Mouse (Mus musculus): ENCODE results near the gene Entpd7. TPM values are rescaled to one million over a fixed set of nuclear protein-coding genes. Genes with fewer than 3 reads are reported as not detected.

The Entpd7 gene
- polyA plus RNA-seq, 1 experiment, result 11.7 TPM

DNA sequence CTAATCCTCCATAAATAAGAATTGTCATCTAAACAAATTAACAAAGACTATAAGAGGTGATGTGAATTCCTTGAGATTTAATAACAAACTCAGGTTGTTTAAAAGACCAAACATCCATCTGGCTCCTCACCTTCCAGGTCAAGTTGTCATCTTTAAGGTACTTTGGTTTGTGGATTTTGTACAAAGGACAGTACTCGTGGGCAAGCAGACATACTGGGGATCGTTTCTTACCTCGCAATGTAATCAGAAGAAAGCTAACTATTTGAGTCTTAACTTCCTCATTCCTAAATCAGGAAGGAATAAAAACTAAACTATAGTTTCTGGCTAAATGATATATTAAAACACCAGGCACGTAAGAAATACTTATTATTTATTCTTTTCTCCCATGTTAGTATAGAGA is 81.1 kb downstream of the Entpd7 start:
- H3K4me1 ChIP-seq (ENCODE audit: control insufficient read depth, insufficient read depth, low read length), result no peaks in the 10 kb centered on the region
- DNase-seq, result no peak
- H3K27me3 ChIP-seq (ENCODE audit: control insufficient read depth, insufficient read depth, low read length), result no peaks in the 10 kb centered on the region
- H3K27ac ChIP-seq (ENCODE audit: insufficient read depth, low read length), result no peak overlapping the region
- TF ChIP-seq POLR2A (IDR thresholded peaks at IDR 0.05; ENCODE audit: borderline replicate concordance, insufficient read depth, low read length) (no peak), CTCF (IDR thresholded peaks at IDR 0.05; ENCODE audit: borderline replicate concordance, insufficient read depth, low read depth, low read length) (no peak)
- H3K4me3 ChIP-seq (replicated peaks; ENCODE audit: insufficient read depth, low read depth, low read length), result no peak overlapping the region
- WGBS, result 94% methylated on average over 4 of the region's 4 CpGs

DNA sequence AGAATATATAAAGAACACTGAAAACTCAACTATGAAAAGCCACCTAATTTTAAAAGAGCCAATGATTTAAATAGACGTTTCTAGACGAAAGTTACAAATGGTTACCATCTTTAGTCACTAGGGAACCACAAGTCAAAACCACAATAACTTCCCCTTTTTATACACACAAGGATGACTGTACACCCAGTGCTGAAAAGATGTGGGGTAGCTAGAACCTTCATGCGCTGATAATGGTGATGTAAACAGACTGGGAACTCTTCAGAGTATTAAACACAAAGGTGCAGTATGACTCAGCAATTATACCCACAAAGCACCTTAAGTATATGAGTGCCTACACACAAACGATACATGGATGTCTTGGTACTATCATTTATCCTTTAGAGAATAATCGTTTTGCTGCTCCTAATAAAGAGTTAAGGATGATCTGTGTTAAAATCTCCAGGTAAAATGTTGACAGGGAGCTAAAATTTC is 82.1 kb downstream of the Entpd7 start:
- Histone ChIP-seq H3K4me1 (ENCODE audit: control insufficient read depth, insufficient read depth, low read length) (no peaks in the 10 kb centered on the region), H3K4me3 (replicated peaks; ENCODE audit: insufficient read depth, low read depth, low read length) (no peak overlapping the region), H3K27me3 (ENCODE audit: control insufficient read depth, insufficient read depth, low read length) (no peaks in the 10 kb centered on the region), H3K27ac (ENCODE audit: insufficient read depth, low read length) (no peak overlapping the region)
- DNase-seq, result no peak
- 94% methylated on average over 5 of the region's 5 CpGs for WGBS
- TF ChIP-seq POLR2A (IDR thresholded peaks at IDR 0.05; ENCODE audit: borderline replicate concordance, insufficient read depth, low read length) (no peak), CTCF (IDR thresholded peaks at IDR 0.05; ENCODE audit: borderline replicate concordance, insufficient read depth, low read depth, low read length) (no peak)

DNA sequence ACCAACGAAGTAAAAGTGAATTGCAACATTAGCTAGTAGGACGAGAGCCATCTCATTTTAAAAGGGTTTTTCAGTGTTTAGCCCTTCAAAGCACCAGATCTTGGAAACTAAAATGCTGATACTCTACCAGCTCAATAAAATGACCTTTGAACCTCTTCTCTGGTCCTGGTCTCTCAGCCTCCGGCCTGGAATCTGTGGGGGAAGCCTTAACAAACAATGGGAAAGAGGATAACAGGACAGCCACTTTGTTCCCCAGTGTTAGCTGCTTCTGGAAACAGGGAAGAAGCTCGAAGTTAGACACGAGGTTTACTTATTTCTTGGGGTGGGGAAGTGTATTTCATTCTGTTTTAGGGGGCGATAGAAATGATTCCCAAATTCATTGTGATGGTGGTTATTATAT is 82.8 kb downstream of the Entpd7 start:
- Histone ChIP-seq H3K4me3 (replicated peaks; ENCODE audit: insufficient read depth, low read depth, low read length) (no peak overlapping the region), H3K27ac (ENCODE audit: insufficient read depth, low read length) (no peak overlapping the region), H3K27me3 (ENCODE audit: control insufficient read depth, insufficient read depth, low read length) (no peaks in the 10 kb centered on the region), H3K4me1 (ENCODE audit: control insufficient read depth, insufficient read depth, low read length) (no peaks in the 10 kb centered on the region)
- TF ChIP-seq POLR2A (IDR thresholded peaks at IDR 0.05; ENCODE audit: borderline replicate concordance, insufficient read depth, low read length), result no peak
- TF ChIP-seq CTCF (IDR thresholded peaks at IDR 0.05; ENCODE audit: borderline replicate concordance, insufficient read depth, low read depth, low read length), result no peak
- DNase-seq, result no peak
- WGBS, result 70% methylated on average over 6 of the region's 6 CpGs

- Histone ChIP-seq H3K4me1 (ENCODE audit: control insufficient read depth, insufficient read depth, low read length) (no peaks in the 10 kb centered on the region), H3K4me3 (replicated peaks; ENCODE audit: insufficient read depth, low read depth, low read length) (no peak overlapping the region), H3K27ac (ENCODE audit: insufficient read depth, low read length) (no peak overlapping the region), H3K27me3 (ENCODE audit: control insufficient read depth, insufficient read depth, low read length) (no peaks in the 10 kb centered on the region)
- 86% methylated on average over 10 of the region's 10 CpGs for WGBS
- DNase-seq, result no peak
- TF ChIP-seq POLR2A (IDR thresholded peaks at IDR 0.05; ENCODE audit: borderline replicate concordance, insufficient read depth, low read length) (no peak), CTCF (IDR thresholded peaks at IDR 0.05; ENCODE audit: borderline replicate concordance, insufficient read depth, low read depth, low read length) (no peak)
Observed at GRCm38 (mm10) chr19:43775433-43775832, 86.0 kb downstream of the Entpd7 start.

DNA sequence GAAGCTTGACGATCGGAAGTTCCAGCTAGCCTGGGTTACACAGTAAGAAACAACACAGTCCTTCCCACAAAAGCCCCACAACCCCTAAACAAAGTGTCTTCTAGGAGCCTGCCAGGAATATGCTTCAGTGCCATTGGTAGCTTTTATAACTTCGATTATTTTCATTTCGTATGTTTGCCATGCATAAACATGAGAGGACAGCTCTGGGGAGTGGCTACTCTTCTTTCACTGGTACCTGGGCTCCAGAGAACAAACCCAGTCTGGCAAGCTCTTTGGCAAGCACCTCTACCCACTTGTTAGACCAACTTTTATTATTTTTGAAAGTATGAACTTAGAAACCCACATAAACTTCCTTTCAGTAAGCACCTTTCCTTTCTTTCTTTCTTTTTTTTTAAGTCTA is 87.1 kb downstream of the Entpd7 start:
- Histone ChIP-seq H3K27ac (ENCODE audit: insufficient read depth, low read length) (no peak overlapping the region), H3K27me3 (ENCODE audit: control insufficient read depth, insufficient read depth, low read length) (no peaks in the 10 kb centered on the region), H3K4me1 (ENCODE audit: control insufficient read depth, insufficient read depth, low read length) (no peaks in the 10 kb centered on the region), H3K4me3 (replicated peaks; ENCODE audit: insufficient read depth, low read depth, low read length) (no peak overlapping the region)
- DNase-seq, result no peak
- TF ChIP-seq POLR2A (IDR thresholded peaks at IDR 0.05; ENCODE audit: borderline replicate concordance, insufficient read depth, low read length) (no peak), CTCF (IDR thresholded peaks at IDR 0.05; ENCODE audit: borderline replicate concordance, insufficient read depth, low read depth, low read length) (no peak)
- WGBS, result 64% methylated on average over 4 of the region's 4 CpGs

DNA sequence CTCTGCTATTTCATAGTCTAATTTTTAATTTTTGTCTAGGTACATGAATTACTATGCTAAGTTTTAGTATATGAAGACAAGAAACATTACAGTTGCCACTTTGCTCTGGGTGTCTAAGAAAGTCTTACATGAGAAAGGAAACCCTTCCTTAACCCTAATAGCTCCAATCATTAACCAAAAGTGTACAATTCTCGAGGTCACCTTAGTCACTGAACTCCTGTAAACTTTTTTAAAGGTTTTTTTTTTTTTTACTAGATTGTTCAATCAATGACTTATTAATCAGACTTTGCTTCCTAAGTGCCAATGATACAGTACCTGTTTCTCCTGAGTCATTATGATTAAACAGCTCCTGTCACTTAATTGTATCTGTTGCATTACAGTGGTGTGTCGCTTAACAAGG is 87.8 kb downstream of the Entpd7 start:
- TF ChIP-seq CTCF (IDR thresholded peaks at IDR 0.05; ENCODE audit: borderline replicate concordance, insufficient read depth, low read depth, low read length), result no peak
- TF ChIP-seq POLR2A (IDR thresholded peaks at IDR 0.05; ENCODE audit: borderline replicate concordance, insufficient read depth, low read length), result no peak
- DNase-seq, result no peak
- no peak overlapping the region for H3K4me3 ChIP-seq (replicated peaks; ENCODE audit: insufficient read depth, low read depth, low read length)
- H3K27ac ChIP-seq (ENCODE audit: insufficient read depth, low read length), result no peak overlapping the region
- H3K27me3 ChIP-seq (ENCODE audit: control insufficient read depth, insufficient read depth, low read length), result no peaks in the 10 kb centered on the region
- WGBS, result 65% methylated on average over 2 of the region's 2 CpGs
- H3K4me1 ChIP-seq (ENCODE audit: control insufficient read depth, insufficient read depth, low read length), result no peaks in the 10 kb centered on the region

- Histone ChIP-seq H3K27ac (ENCODE audit: insufficient read depth, low read length) (no peak overlapping the region), H3K4me1 (ENCODE audit: control insufficient read depth, insufficient read depth, low read length) (no peaks in the 10 kb centered on the region), H3K4me3 (replicated peaks; ENCODE audit: insufficient read depth, low read depth, low read length) (no peak overlapping the region), H3K27me3 (ENCODE audit: control insufficient read depth, insufficient read depth, low read length) (no peaks in the 10 kb centered on the region)
- DNase-seq, result no peak
- 84% methylated on average over 5 of the region's 5 CpGs for WGBS
- no peak for TF ChIP-seq POLR2A (IDR thresholded peaks at IDR 0.05; ENCODE audit: borderline replicate concordance, insufficient read depth, low read length)
- no peak for TF ChIP-seq CTCF (IDR thresholded peaks at IDR 0.05; ENCODE audit: borderline replicate concordance, insufficient read depth, low read depth, low read length)
Observed at GRCm38 (mm10) chr19:43780391-43780790, 90.9 kb downstream of the Entpd7 start.

DNA sequence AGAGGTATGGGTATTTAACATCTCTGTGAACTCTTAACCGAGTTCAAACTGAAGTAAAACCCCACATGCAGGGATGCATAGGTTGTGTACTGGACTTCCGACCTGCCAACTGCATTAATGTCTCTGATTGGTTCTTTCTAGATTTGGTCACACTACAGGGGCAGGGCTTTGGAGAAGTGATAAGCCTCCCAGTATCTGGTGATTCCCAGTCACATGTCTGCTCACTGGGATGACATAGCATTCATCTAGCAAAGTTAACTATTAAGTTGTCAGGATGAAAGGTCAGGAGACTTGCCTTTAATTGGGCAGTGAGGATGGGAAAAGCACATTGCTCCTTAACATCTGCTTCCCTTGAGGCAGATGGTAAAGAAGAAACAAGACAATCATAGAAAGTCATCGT is 92.5 kb downstream of the Entpd7 start, which contains the start of gene Abcc2:
Abcc2 (plus strand) TSS at position 213 of the 400 bp plus-strand sequence.
- no peak within 1 kb of the TSS for H3K4me3 ChIP-seq (replicated peaks; ENCODE audit: insufficient read depth, low read depth, low read length)
- TF ChIP-seq CTCF (IDR thresholded peaks at IDR 0.05; ENCODE audit: borderline replicate concordance, insufficient read depth, low read depth, low read length) (no peak), POLR2A (IDR thresholded peaks at IDR 0.05; ENCODE audit: borderline replicate concordance, insufficient read depth, low read length) (no peak)
- WGBS, result 83% methylated on average over 3 of the region's 3 CpGs
- no peaks in the 10 kb centered on the region for H3K4me1 ChIP-seq (ENCODE audit: control insufficient read depth, insufficient read depth, low read length)
- no peak within 1 kb of the TSS for H3K27ac ChIP-seq (ENCODE audit: insufficient read depth, low read length)
- no peak for DNase-seq
- no peaks in the 10 kb centered on the region for H3K27me3 ChIP-seq (ENCODE audit: control insufficient read depth, insufficient read depth, low read length)

Other genes starting within 250 kb of the Entpd7 start
- gene Cnnm1, start 249.2 kb upstream of the Entpd7 start, polyA plus RNA-seq (2012; rRNA removed), result 80.2 and 86.8 TPM in 2 replicates
- 501 and 528 TPM in 2 replicates for gene Got1, start 165.1 kb upstream of the Entpd7 start, polyA plus RNA-seq (2012; rRNA removed)
- not detected in 2 replicates for gene Nkx2-3, start 77.3 kb upstream of the Entpd7 start, polyA plus RNA-seq (2012; rRNA removed)
- gene Slc25a28, start 14.8 kb upstream of the Entpd7 start, polyA plus RNA-seq (2012; rRNA removed), result 109 and 110 TPM in 2 replicates
- 9.1 and 9.3 TPM in 2 replicates for gene Cutc, start 63.3 kb downstream of the Entpd7 start, polyA plus RNA-seq (2012; rRNA removed)
- 19.1 and 20.2 TPM in 2 replicates for gene Cox15, start 63.3 kb downstream of the Entpd7 start, polyA plus RNA-seq (2012; rRNA removed)
- 0.05 and 0.19 TPM in 2 replicates for gene Abcc2, start 92.5 kb downstream of the Entpd7 start, polyA plus RNA-seq (2012; rRNA removed)